Comparison of ENCODE assay signal across 8 mouse cellular contexts in genomic region chr2:72287142-72287541, GRCm38 (mm10). TPM values are rescaled to one million over a fixed set of nuclear protein-coding genes. Genes with fewer than 3 reads are reported as not detected.
DNase-seq lines count a peak whose midpoint lies in the region; ATAC-seq lines count a peak whose summit lies in the region.

No protein-coding gene starts in this region.

- ATAC-seq in heart, embryonic 13.5 days (ENCODE audit: extremely low read depth, insufficient number of reproducible peaks, low FRiP score, low TSS enrichment), result no peak
- peak; percentile 56; the same call in 1 of the 2 replicates for ATAC-seq in lung, embryonic 16.5 days (ENCODE audit: low read depth)
- ATAC-seq in kidney, embryonic 16.5 days (ENCODE audit: low FRiP score, low TSS enrichment), result no peak

- H3K9ac ChIP-seq in heart, embryonic 13.5 days, result peak overlapping the region; percentile 74
- peak overlapping the region; percentile 54 for H3K9ac ChIP-seq in lung, embryonic 16.5 days (ENCODE audit: low read length)
- H3K9ac ChIP-seq in kidney, embryonic 16.5 days (replicated peaks; ENCODE audit: low read length), result no peak overlapping the region

- H3K27me3 ChIP-seq in heart, embryonic 13.5 days (replicated peaks), result no peaks in the 10 kb centered on the region
- H3K27me3 ChIP-seq in lung, embryonic 16.5 days (ENCODE audit: control insufficient read depth, insufficient read depth, low read depth, low read length), result no peaks in the 10 kb centered on the region
- H3K27me3 ChIP-seq in kidney, embryonic 16.5 days (ENCODE audit: insufficient read depth, low read length), result no peaks in the 10 kb centered on the region

- peaks cover 4% of the 10 kb centered on the region; the same call in 1 of the 2 replicates for H3K36me3 ChIP-seq in heart, embryonic 13.5 days
- H3K36me3 ChIP-seq in lung, embryonic 16.5 days (ENCODE audit: control insufficient read depth, insufficient read depth, low read length), result no peaks in the 10 kb centered on the region
- H3K36me3 ChIP-seq in kidney, embryonic 16.5 days (ENCODE audit: insufficient read depth, low read length), result no peaks in the 10 kb centered on the region

- DNase-seq in adrenal gland, adult (ENCODE audit: inconsistent age in 2 of 2, low spot score in 1 of 2), result peak; percentile 19 to 74
- no peak for DNase-seq in adrenal gland, postnatal 4 days (ENCODE audit: low spot score in 2 of 2)
- DNase-seq in MEL-GATA-1-ER (ENCODE audit: extremely low read depth, low read depth), result peak; percentile 92
- DNase-seq in layer of hippocampus, postnatal 10 days (ENCODE audit: low spot score in 2 of 2), result no peak
- no peak for DNase-seq in thymus, adult 18-20 months

- H3K4me2 ChIP-seq in heart, embryonic 13.5 days, result peak overlapping the region; percentile 73
- H3K4me2 ChIP-seq in lung, embryonic 16.5 days (ENCODE audit: low read depth, low read length), result peak overlapping the region; percentile 55
- no peak overlapping the region for H3K4me2 ChIP-seq in kidney, embryonic 16.5 days (replicated peaks; ENCODE audit: low read depth, low read length)

- H3K4me1 ChIP-seq in heart, embryonic 13.5 days, result peaks cover 56% of the 10 kb centered on the region
- H3K4me1 ChIP-seq in lung, embryonic 16.5 days (replicated peaks; ENCODE audit: control insufficient read depth, insufficient read depth, low read length), result peaks cover 33% of the 10 kb centered on the region
- 0 out of 2 replicates have a peak, but pooled peaks cover 4% of the 10 kb centered on the region for H3K4me1 ChIP-seq in kidney, embryonic 16.5 days (ENCODE audit: insufficient read depth, low read length)

- H3K9me3 ChIP-seq in heart, embryonic 13.5 days, result no peaks in the 10 kb centered on the region
- no peaks in the 10 kb centered on the region for H3K9me3 ChIP-seq in lung, embryonic 16.5 days (ENCODE audit: control insufficient read depth, low read length)
- no peaks in the 10 kb centered on the region for H3K9me3 ChIP-seq in kidney, embryonic 16.5 days (ENCODE audit: low read length)

- 7% methylated on average over 4 of the region's 4 CpGs for WGBS in heart, embryonic 13.5 days
- WGBS in lung, embryonic 16.5 days, result 13% methylated on average over 4 of the region's 4 CpGs
- WGBS in kidney, embryonic 16.5 days, result 70% methylated on average over 4 of the region's 4 CpGs

- H3K4me3 ChIP-seq in heart, embryonic 13.5 days, result peak overlapping the region; percentile 95
- H3K4me3 ChIP-seq in lung, embryonic 16.5 days (ENCODE audit: low read length), result peak overlapping the region; percentile 30
- H3K4me3 ChIP-seq in kidney, embryonic 16.5 days (ENCODE audit: low read length), result no peak overlapping the region

- peak overlapping the region; percentile 91 for H3K27ac ChIP-seq in heart, embryonic 13.5 days (replicated peaks)
- H3K27ac ChIP-seq in lung, embryonic 16.5 days (ENCODE audit: low read length), result peak overlapping the region; percentile 77
- H3K27ac ChIP-seq in kidney, embryonic 16.5 days (ENCODE audit: low read length), result no peak overlapping the region

RNA-seq across cellular contexts. Expression of gene Map3k20, which starts 1.7 kb away (rescaled TPM):
- 10 to 100 TPM; 40.8 to 43.4 TPM for total RNA-seq in adrenal gland, postnatal 4 days (2021)
- polyA plus RNA-seq in heart, embryonic 13.5 days (2015; fragmentation: Nextera tagmentation; extraction: Ambion mirVana), result 43.9 and 44.8 TPM in 2 replicates
- 29.8 and 31.6 TPM in 2 replicates for polyA plus RNA-seq in lung, embryonic 16.5 days (2015; fragmentation: Nextera tagmentation; extraction: Ambion mirVana)
- 10 to 100 TPM; 14.3 to 16.5 TPM for total RNA-seq in layer of hippocampus, postnatal 10 days (2021)
- polyA plus RNA-seq in kidney, embryonic 16.5 days (2015; fragmentation: Nextera tagmentation; extraction: Ambion mirVana), result 13.9 and 14.0 TPM in 2 replicates

Comparison
In these comparisons a context has a peak if more than half of its experiments do, and no peak if none do; other contexts are left out.
1. DNase-seq: peak in adrenal gland, adult (2 of 2) and MEL-GATA-1-ER (single experiment); none in adrenal gland, postnatal 4 days (0 of 2), layer of hippocampus, postnatal 10 days (0 of 2) and thymus, adult 18-20 months (0 of 2).